Mouse (Mus musculus): ENCODE measurements around the gene Sit1. TPM values are rescaled to one million over a fixed set of nuclear protein-coding genes. Genes with fewer than 3 reads are reported as not detected.

The Sit1 gene
- polyA plus RNA-seq, 1 experiment from 2014 or later = not detected

Other genes starting within 250 kb of the Sit1 start
- 0.35 and 0.52 TPM in 2 replicates for gene Atp8b5, start 216.6 kb downstream of the Sit1 start, polyA plus RNA-seq (2014; fragmentation: Nextera tagmentation; extraction: Ambion mirVana)
- 17.9 and 20.0 TPM in 2 replicates for gene Rusc2, start 101.8 kb downstream of the Sit1 start, polyA plus RNA-seq (2014; fragmentation: Nextera tagmentation; extraction: Ambion mirVana)
- 0.20 TPM in 1 of 2 replicates, not detected in the other for gene Fam166b, start 54.6 kb downstream of the Sit1 start, polyA plus RNA-seq (2014; fragmentation: Nextera tagmentation; extraction: Ambion mirVana)
- 8.6 and 9.5 TPM in 2 replicates for gene Tesk1, start 41.8 kb downstream of the Sit1 start, polyA plus RNA-seq (2014; fragmentation: Nextera tagmentation; extraction: Ambion mirVana)
- gene Cd72, start 29.1 kb downstream of the Sit1 start, polyA plus RNA-seq (2014; fragmentation: Nextera tagmentation; extraction: Ambion mirVana) = 2.1 and 2.8 TPM in 2 replicates
- gene Ccdc107, start 9.2 kb upstream of the Sit1 start, polyA plus RNA-seq (2014; fragmentation: Nextera tagmentation; extraction: Ambion mirVana) = 46.6 and 55.9 TPM in 2 replicates
- gene Arhgef39, start 16.0 kb upstream of the Sit1 start, polyA plus RNA-seq (2014; fragmentation: Nextera tagmentation; extraction: Ambion mirVana) = 36.7 and 39.3 TPM in 2 replicates
- gene Car9, start 23.2 kb upstream of the Sit1 start, polyA plus RNA-seq (2014; fragmentation: Nextera tagmentation; extraction: Ambion mirVana) = 0.23 and 0.44 TPM in 2 replicates
- gene Tpm2, start 40.0 kb upstream of the Sit1 start, polyA plus RNA-seq (2014; fragmentation: Nextera tagmentation; extraction: Ambion mirVana) = 101 and 127 TPM in 2 replicates
- 56.0 and 62.5 TPM in 2 replicates for gene Creb3, start 78.6 kb upstream of the Sit1 start, polyA plus RNA-seq (2014; fragmentation: Nextera tagmentation; extraction: Ambion mirVana)
- gene Tln1, start 79.0 kb upstream of the Sit1 start, polyA plus RNA-seq (2014; fragmentation: Nextera tagmentation; extraction: Ambion mirVana) = 42.1 and 48.8 TPM in 2 replicates
- gene Rgp1, start 95.0 kb upstream of the Sit1 start, polyA plus RNA-seq (2014; fragmentation: Nextera tagmentation; extraction: Ambion mirVana) = 26.5 and 32.1 TPM in 2 replicates
- gene Gba2, start 95.1 kb upstream of the Sit1 start, polyA plus RNA-seq (2014; fragmentation: Nextera tagmentation; extraction: Ambion mirVana) = 29.8 and 30.8 TPM in 2 replicates
- 1.8 and 2.4 TPM in 2 replicates for gene Msmp, start 100.8 kb upstream of the Sit1 start, polyA plus RNA-seq (2014; fragmentation: Nextera tagmentation; extraction: Ambion mirVana)
- 29.0 and 37.4 TPM in 2 replicates for gene Npr2, start 148.2 kb upstream of the Sit1 start, polyA plus RNA-seq (2014; fragmentation: Nextera tagmentation; extraction: Ambion mirVana)
- gene Spag8, start 169.9 kb upstream of the Sit1 start, polyA plus RNA-seq (2014; fragmentation: Nextera tagmentation; extraction: Ambion mirVana) = 0.89 and 1.1 TPM in 2 replicates
- 63.8 and 65.4 TPM in 2 replicates for gene Hint2, start 172.7 kb upstream of the Sit1 start, polyA plus RNA-seq (2014; fragmentation: Nextera tagmentation; extraction: Ambion mirVana)
- gene Tmem8b, start 185.2 kb upstream of the Sit1 start, polyA plus RNA-seq (2014; fragmentation: Nextera tagmentation; extraction: Ambion mirVana) = 5.4 and 5.7 TPM in 2 replicates
- 2.4 and 3.4 TPM in 2 replicates for gene Fam221b, start 185.4 kb upstream of the Sit1 start, polyA plus RNA-seq (2014; fragmentation: Nextera tagmentation; extraction: Ambion mirVana)
- not detected in 2 replicates for gene Olfr70, start 217.1 kb upstream of the Sit1 start, polyA plus RNA-seq (2014; fragmentation: Nextera tagmentation; extraction: Ambion mirVana)
- not detected in 2 replicates for gene Olfr71, start 226.5 kb upstream of the Sit1 start, polyA plus RNA-seq (2014; fragmentation: Nextera tagmentation; extraction: Ambion mirVana)
- gene Hrct1, start 243.5 kb upstream of the Sit1 start, polyA plus RNA-seq (2014; fragmentation: Nextera tagmentation; extraction: Ambion mirVana) = 0.22 TPM in 1 of 2 replicates, not detected in the other
- gene Spaar, start 246.3 kb upstream of the Sit1 start, polyA plus RNA-seq (2014; fragmentation: Nextera tagmentation; extraction: Ambion mirVana) = not detected in 2 replicates